Mouse (Mus musculus) telencephalon, adult 2 months (tissue): ENCODE measurements around the gene Mthfd1l.
"Not testable (repeated sequence)": the region's sequence is repeated elsewhere in the genome, so short reads cannot be mapped to it uniquely, and the experiment has no call there.

Experiments used
- DNase-seq: peaks from one replicate; pipeline ENCODE4 v3.0.0-alpha.2; 2011; ENCODE audit warnings: low read depth, low spot score

The Mthfd1l gene

DNA sequence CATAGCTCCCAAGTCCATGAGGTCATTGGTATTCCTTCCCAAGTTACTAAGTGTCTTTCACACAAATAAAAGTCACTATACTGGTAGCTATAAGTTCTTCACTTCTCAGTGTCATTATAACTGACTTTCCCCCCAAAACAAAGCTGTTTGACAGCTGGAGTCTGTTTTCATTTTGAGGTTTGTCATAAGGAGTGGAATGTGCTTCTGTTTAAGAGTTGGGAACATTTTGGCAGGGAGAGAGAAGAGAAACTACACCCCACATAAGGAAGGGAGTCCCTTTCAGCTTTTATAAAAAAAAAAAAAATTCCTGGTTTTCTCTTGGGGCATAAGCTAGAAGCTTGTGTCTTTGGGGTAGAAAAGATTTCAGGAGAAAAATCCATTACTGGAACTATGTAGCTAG is 143.7 kb downstream of the Mthfd1l start:
- DNase-seq: no peak

DNA sequence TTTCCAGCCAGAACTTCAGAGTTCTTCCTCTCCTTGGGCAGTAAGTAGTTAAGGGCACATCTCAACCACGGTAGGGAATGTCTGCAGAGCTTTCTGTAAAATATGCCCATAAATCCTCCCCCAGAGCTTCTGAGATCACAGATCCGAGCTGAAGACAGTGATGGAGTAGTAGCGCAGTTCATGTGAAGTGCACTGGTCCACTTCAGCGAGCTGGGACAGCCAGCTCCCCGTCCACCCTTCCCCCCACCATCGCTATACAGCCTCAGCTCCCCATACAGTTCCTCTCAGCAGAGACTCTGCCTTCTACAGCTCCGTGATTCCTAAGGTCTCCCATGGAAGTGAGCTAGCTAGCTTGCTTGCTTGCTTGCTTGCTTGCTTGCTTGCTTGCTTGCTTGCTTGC is 144.2 kb downstream of the Mthfd1l start:
- no peak for DNase-seq

DNA sequence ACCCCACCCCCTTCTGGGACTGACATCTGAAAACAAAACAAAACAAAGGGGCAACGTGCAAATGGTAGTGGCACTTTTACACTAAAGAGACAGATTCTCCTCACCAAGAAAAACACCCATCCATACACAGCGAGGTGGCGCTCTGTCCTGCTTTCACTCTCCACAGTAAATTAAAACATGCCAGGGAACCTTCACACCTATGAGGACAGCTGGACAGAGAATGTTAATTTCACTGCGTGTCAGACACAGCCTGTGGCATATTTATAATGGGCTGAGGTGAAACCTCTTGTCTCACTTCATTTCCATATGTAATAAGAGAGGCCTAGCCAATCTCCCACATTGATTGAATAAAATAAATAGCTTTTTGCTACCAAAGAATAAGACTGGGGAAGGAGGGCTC is 146.4 kb downstream of the Mthfd1l start:
- DNase-seq: no peak

DNA sequence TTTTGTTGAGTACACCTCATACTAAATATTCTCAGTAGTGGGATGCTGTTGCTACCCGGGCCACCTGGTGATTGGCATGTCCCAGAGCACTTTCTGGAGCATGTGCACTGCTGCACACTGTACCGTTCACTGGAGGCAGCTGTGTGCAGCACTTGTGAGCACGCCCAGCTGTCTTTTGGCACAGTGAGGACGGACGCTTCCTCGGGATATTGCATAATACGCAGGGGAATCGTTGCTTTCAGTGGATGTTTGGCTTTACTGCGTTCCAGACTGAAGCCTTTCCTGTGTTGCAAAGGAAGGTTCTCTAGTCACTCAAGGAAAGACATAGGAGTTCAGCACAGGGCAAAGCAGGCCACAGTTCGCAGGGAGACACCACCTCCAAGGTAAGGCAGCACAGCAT is 147.8 kb downstream of the Mthfd1l start:
- no peak for DNase-seq

DNA sequence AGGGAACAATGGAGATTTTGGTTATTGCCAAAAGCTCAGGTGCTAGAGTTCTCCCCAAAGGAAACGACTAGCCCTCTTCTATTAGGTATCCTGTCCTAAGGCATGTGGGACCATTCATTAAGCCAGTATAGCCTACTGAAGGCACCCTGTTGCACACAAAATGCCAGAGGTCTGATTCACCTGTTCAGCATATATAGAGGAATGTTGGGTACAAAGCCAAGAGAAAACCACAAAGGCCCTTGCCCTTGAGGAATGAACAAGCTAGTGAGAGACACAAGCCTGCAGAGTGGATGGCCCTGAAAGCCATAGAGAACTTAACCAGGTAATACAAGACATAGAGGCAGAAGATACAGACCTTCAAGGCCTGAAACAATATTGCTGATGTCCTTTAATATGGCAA is 148.3 kb downstream of the Mthfd1l start:
- no peak for DNase-seq

DNA sequence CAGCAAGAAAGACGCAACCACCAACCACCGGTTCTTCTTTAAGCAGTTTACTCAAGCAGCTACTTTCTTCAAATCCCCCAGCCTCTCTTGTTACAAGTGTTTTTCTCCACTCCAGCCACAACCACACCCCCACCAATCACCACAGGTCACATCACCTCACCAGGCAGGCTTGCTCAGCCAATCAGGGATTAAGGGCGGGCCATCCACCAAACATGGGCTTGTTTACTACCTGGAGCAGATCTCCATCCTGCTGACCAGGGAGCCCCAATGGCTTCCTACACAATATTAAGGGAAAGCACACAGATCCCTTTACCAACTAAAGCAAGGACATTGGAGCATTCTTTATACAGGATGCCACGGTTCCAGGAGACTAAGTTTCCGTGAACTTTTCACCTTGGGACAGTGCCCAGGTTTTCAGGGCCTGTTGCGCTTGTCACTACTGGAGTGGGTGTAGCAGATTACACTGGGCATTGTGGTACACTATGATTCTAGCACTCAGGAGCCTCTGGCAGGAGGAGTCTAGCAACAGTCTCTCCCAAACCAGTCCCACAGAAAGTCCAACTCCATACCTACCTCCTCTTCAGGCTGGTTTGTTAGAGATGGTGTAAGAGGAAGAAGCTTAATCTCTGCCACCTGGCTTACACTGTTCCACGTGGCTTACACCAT is 150.5 kb downstream of the Mthfd1l start:
- DNase-seq: not testable (repeated sequence)

DNA sequence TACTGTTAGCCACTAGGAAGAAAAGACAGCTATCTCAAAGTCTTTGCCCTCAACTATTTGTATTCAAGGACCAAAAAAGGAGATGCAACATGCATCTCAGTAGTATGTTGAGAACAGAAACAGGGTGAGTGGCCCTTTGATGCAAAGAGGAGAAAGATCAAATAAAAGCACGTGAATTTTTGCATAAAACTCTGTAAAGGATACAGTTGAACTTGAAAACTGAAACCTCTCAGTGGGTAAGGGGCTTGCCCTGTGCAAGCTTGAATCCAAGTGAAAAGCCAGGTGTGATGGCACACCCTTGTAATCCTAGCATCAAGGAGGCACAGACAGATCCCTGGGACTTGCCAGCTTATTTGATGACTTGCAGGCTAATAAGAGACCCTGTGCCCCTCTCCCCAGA is 151.2 kb downstream of the Mthfd1l start:
- DNase-seq: no peak

DNA sequence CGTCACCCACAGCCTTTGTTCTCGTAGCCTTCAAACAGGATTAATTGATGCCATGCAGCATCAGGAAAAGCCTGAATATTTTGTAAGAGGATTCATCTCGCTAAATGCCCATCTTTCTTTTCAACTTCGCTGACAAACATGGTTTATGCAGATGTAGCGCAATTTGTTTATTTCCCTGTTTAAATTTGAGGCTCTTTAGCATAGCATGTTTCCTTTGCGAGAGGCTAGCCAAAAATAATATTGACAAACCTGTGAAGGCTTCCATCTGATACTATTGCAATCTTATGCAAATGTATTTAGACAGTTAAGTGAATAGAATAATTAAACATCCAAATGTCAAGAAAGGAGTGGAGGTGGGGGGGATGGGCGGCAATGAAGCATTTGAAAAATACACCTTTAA is 152.3 kb downstream of the Mthfd1l start:
- DNase-seq: no peak

DNA sequence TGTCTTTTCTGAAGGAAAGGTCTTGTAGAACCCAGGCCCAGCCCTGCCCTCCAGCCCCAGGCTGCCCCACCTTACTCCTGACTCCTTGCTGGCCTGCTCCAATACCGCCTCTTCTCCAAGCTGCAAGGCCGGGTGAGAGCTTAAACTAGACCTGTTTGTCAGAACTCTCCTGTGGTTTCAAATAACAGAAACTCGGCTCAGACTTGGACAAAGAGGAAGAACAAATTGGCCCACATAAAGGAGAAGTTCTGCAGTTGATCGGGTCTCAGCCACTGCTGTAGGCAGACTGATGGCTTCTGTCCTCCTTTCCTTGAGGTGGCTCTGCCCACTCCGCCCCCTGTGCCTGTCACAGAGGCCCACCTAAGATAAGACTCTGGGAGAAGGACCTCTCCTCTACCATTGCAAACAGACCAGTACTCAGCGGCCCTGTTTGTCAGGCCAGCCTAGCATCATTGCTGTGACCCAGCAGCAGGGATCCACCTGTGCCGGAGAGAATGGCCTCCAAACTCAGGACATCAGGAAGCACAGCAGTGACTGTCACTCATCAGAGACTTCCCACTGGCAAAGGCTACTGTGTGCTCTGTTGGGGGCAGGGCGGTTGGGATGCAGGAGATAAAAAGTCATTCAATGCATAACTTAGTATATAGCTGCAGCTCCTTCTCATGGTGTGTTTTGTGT is 153.6 kb downstream of the Mthfd1l start:
- no peak for DNase-seq

DNA sequence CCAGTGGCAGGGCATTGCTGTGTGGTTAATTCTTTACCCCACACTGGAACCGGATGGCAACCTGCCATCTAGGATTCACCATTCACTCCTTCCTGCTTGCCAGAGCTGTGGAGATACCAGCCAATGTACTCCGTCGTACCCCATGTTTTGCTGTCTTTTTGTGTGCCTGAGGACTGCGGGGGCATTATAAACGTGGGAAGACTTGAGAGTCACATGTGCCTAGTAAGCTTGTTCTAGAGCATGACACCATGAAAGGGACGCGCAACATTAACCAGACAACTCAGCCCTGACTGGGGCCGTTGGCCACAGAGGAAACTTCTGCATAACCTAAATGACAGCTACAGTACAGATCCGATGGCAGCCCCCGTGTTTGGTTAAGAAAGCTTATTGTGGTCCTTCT is 155.5 kb downstream of the Mthfd1l start:
- DNase-seq: no peak

DNA sequence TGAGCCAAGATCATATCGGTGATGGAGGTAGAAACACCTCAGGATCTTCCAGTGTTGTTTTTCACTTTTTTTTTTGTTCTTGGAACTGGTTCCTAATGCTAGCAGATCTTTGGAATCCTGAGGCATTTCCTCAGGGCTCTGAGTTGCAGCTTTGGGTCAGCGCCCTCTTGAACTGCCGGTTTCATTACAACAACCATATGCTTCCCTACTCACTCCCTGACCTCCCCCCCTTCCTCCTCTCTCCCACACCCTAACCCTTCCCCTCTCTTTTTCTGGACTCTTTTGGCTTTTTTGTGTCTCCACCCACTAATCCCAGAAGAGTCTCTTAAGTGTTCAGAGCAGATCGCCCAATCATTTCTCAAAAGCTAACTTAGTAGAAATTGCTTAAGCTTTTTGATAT is 156.0 kb downstream of the Mthfd1l start:
- no peak for DNase-seq

DNA sequence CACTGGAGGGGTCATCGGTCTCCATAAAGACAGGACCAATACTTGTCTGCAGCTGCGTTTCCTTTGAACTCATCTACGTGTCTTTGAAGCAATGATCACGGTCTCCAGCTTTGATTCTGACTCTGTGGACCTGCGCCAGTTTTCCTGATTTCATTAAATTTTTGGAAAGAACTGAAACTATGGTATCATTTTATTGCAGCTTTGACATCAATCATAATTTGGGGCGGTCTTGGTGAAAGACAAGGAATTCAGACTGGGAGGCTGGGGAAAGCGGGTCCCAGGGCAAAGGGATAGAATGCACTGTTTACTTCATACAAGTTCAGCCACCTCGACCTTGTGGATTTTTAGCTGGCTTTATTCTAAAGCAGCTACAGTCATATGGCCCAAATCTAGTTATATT is 156.5 kb downstream of the Mthfd1l start:
- no peak for DNase-seq

DNA sequence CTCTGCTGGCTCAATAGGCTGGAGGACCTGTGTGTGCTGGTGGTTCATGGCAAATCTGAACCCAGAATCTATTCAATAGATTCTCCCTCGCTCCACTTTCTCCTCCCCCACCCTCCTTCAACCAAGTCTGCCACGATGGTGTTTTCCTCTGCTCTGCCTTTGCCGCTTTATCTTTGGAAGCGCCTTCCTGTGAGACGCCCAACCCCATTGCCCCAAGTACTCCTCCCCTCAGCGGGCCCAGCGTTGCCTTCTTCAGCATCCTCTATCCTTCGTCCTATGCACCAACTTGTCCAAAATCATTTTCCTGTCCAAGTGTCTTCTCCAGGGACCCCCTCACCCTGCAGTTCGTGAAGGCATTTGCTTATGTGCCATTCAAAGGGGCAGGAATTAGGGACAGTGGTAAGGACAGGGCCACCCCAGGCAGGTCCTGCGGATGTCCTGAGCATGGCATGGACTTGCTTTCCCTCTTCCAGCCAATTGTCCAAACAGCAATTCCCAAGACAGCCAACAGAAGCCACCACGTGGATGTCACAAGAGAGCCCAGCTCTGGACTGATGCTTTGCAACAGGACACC is 157.2 kb downstream of the Mthfd1l start:
- DNase-seq: no peak

DNA sequence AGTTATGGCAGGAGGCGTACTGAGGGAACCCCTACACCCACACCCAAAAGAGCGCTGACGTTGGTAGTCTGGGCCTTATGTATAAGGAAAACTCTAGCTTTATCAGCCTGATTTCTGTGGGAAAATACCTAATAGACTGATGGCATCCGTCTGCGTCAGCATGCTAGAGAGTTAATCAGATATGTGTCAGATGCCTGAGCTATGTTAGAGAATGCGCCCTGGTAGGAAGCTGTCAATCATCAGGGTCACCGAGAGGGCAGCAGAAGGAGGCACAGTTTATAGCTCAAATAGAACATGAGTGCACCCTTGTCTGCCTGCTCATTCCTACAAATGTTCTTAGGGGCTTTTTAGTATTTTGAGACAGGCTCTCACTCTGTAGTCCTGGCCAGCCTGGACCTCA is 159.8 kb downstream of the Mthfd1l start:
- no peak for DNase-seq

DNA sequence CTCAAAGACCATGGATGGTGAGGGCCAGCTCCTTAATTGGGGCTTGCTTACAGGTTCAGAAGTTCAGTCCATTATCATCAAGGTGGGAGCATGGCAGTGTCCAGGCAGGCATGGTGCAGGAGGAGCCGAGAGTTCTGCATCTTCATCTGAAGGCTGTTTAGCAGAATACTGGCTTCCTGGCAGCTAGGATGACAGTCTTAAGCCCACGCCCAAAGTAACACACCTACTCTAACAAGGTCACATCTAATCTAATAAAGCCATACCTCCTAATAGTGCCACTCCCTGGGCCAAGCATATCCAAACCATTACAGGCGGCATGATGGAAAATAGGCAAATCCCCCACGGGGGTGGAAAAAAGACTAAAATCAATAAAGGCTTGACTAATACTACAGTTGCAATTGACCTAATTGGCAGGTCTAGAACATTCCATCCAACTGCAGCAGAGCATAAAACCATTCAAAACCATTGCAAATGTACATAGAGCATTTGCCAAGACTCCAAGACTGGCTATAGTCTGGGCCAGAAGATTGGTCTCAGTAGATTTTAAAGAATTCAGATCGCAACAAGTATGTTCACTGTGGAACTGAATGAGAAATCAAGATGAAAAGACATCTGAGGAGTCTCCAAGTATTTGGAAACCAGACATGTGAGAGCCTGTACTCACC is 162.3 kb downstream of the Mthfd1l start:
- no peak for DNase-seq

DNA sequence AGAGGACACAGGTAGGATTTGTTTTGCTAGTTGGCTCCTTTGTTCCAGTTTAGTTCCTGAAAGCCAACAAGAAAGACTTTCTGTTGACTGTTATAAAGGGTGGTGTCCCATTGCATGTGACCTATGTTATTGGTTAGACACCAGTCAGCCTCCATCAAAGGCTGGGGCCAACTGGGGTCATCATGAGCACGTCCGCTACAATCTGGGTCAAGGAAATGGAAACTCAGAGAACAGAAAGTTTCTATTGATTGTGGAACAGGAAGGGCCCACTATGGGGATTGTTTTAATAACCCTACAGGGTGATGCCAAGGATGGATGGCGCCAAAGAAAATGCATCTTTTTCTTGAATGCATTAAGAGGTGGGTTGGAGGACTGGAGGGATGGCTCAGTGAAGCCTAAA is 166.6 kb downstream of the Mthfd1l start:
- DNase-seq: no peak

DNA sequence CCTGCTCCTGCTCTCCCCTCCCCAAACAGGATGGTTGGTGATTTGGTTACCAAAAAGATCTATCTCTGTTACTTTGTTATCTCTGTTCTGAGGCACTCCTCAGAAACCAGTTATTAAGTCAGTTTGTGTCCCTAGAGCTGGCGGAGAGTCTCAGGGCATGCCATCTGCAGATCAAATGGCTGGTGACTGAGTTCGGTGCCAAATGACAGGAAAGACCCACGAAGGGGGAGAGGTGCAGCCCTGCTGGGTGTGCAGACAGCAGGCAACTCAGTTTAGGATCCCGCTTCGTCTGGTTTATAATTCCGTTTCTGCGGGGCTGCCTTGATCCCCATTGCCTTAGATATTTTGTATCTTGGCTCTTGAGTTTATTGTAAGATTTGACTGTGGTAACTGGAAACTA is 168.8 kb downstream of the Mthfd1l start:
- no peak for DNase-seq

DNA sequence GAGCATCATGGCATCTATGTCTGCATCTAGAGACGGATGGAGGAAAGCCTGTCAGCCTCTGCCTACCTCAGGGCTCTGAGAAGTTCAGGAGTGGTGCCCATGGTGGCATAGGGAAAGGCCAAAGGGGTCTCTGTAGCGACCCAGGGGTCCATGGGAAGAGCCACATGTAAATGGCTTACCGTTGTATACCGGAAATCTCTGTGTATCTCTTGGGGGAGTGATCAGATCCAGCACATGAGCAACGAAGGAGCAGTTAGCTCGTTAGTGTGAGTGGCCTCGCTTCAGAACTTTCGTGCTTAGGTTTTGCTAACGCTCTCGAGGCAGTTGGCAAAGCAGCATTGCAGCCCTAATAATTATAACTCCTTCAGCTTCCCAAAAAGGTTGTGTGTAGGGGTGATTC is 169.9 kb downstream of the Mthfd1l start:
- DNase-seq: no peak

DNA sequence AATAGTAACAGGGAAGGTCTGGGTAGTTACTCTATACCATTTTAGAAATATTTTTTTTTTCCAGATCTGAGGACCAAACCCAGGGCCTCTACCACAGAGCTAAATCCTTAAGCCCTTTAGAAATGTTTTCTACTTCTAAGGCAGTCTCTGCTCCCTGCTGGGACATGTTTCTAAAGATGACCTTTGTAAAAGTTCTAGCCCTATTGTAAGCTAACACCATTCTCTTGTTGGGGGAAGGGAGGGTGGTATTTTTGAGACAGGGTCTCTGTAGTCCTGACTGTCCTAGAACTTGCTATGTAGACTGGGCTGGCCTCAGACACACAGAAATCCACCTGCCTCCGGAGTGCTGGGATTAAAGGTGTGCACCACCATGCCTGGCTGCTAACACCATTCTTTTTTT is 170.5 kb downstream of the Mthfd1l start:
- DNase-seq: no peak

DNA sequence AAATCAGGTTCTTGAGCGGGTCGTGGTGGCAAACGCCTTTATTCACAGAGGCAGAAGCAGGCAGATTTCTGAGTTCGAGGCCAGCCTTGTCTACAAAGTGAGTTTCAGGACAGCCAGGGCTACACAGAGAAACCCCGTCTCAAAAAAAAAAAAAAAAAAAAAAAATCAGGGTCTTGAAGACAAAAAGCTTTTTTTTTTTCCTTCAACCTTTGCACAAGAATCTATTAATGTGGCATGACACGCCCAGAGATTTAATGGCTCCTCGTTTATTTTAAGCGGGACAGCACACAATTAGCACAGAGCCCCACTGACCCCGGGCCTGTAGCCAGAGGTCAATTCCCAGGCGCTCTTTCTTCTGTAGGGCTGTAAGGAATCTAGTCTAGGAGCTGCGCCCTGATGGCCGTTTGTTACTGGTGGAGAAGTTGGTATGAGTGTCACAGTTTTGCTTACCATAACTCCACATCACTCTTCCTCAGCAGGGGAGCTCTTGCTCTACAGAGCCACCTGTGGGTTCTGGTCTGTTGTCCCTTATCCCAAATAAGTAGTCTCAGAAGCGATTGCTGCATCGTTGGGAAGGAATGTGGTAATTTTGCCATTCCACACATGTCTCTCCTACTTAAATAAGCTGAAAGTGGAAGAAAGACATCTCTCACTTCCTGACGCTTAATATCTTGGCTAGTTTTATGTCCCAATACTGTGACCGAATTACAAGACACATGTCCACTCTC is 172.3 kb downstream of the Mthfd1l start:
- no peak for DNase-seq

DNA sequence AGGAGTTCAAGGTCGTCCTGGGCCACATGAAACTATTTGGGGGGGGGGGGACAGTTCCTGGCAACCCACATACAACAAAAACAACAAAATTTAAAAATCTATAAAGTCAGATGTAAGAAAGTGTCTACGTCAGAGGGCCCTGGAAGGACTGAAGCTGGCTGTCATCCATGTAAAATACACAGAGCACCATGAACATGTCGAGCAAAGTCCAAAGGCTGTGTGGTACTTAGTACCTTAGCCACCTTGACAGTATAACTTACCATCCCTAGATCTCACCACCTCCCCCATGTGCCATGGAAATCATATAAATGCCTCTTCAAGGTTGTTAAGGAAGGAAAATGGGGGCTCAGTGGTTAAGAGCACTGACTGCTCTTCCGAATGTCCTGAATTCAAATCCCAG is 174.0 kb downstream of the Mthfd1l start:
- no peak for DNase-seq

DNA sequence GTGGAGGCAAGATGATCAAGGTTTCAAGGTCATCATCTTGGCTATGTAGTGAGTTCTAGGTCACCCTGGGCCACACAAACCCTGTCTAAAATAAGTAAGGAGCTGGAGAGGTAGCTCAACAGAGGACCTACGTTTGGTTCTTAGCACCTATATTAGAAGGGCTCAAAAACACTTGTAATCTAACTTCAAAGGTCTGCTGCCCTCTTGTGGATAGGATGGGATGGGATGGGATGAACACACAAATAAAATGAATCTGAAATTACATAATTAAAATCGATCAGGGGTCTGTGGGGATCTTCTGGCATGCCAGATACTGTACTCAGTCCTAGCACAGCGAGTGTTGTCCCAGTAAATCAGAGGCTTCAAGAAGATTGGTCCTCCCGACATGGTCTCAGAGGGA is 178.2 kb downstream of the Mthfd1l start:
- DNase-seq: no peak
